Mouse (Mus musculus) MEL (cell line): ENCODE data around the gene Olfr429.

Experiments used
- BHLHE40 ChIP-seq: IDR thresholded peaks from 2 replicates; pipeline ENCODE4 v1.6.1; 2012; ENCODE audit warnings: low read depth, mild to moderate bottlenecking, inconsistent platforms, low read length, improper control_type of control experiment, borderline replicate concordance
- CTCF ChIP-seq, 3 experiments: IDR thresholded peaks in 2 of 3; conservative IDR thresholded peaks in 1 of 3; 2 replicates each; pipeline ENCODE4 v1.5.1; 2011 to 2012; ENCODE audit warnings: low read length in 3 of 3, low read depth in 2 of 3, mild to moderate bottlenecking in 2 of 3, improper control_type of control experiment in 1 of 3, inconsistent platforms in 1 of 3, mixed read lengths in 1 of 3, moderate library complexity in 1 of 3; ENCODE audit not compliant: control insufficient read depth in 1 of 3, insufficient read depth in 1 of 3, poor library complexity in 1 of 3, severe bottlenecking in 1 of 3
- ELF1 ChIP-seq: IDR thresholded peaks from 2 replicates; pipeline ENCODE4 v1.6.1; 2014; ENCODE audit warnings: low read depth, mild to moderate bottlenecking, inconsistent platforms, low read length, improper control_type of control experiment, moderate library complexity
- EP300 ChIP-seq, 2 experiments: IDR thresholded peaks; 2 replicates each; pipeline ENCODE4 v1.6.1; 2011; ENCODE audit warnings: improper control_type of control experiment in 2 of 2, low read length in 2 of 2, low read depth in 1 of 2, mild to moderate bottlenecking in 1 of 2
- GATA1 ChIP-seq: IDR thresholded peaks from 2 replicates; pipeline ENCODE4 v1.6.1; 2011; ENCODE audit warnings: low read depth, low read length, improper control_type of control experiment
- HCFC1 ChIP-seq: IDR thresholded peaks from 2 replicates; pipeline ENCODE4 v1.6.1; 2012; ENCODE audit warnings: low read depth, mild to moderate bottlenecking, inconsistent platforms, low read length, improper control_type of control experiment, moderate library complexity
- MAFK ChIP-seq: IDR thresholded peaks from 2 replicates; pipeline ENCODE4 v1.6.1; 2011; ENCODE audit warnings: low read depth, mild to moderate bottlenecking, low read length, improper control_type of control experiment, borderline replicate concordance
- MAX ChIP-seq: IDR thresholded peaks from 2 replicates; pipeline ENCODE4 v1.6.1; 2011; ENCODE audit warnings: low read length, improper control_type of control experiment
- USF2 ChIP-seq, 2 experiments: IDR thresholded peaks; 2 replicates each; pipeline ENCODE4 v1.6.1; 2011 to 2012; ENCODE audit warnings: improper control_type of control experiment in 2 of 2, low read length in 2 of 2, borderline replicate concordance in 1 of 2, inconsistent platforms in 1 of 2, low read depth in 1 of 2, mild to moderate bottlenecking in 1 of 2; ENCODE audit not compliant: insufficient read depth in 1 of 2
- ZC3H11A ChIP-seq: IDR thresholded peaks from 2 replicates; pipeline ENCODE4 v1.6.1; 2012; ENCODE audit warnings: low read depth, mild to moderate bottlenecking, inconsistent platforms, low read length, improper control_type of control experiment

DNA sequence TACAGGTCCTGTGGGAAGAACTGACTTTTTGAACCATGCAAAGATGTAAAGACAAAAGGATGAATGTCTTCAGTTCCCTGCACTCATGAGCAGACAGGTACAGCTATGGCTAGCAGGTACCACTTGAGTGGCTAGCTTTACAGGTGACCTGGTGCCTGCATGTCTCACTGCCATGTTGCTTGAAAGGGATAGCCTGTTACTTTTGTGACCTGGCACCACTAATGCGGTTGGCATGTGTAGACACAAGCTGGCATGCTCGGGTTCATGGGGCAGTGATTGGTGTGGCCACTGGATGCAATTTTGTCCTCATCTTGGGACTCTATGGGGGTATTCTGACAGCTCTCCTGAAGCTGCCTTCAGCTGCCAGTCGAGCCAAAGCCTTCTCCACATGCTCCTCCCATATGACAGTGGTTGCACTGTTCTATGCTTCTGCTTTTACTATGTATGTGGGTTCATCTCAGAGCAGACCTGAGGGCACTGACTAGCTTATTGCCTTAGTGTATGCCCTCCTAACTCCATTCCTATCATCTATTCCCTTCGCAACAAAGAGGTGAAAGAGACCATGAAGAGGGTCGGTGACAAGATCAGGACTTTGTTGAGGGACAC lies 32.1 kb upstream of the Olfr429 start:
- TF ChIP-seq USF2 (IDR thresholded peaks at IDR 0.05; ENCODE audit: borderline replicate concordance in 1 of 2, insufficient read depth in 1 of 2, low read depth in 1 of 2, low read length in 2 of 2) (no peak), GATA1 (no peak), MAX (no peak), HCFC1 (no peak), EP300 (IDR thresholded peaks at IDR 0.05; ENCODE audit: low read depth in 1 of 2, low read length in 2 of 2) (no peak), CTCF (IDR thresholded peaks at IDR 0.05 in 2 of 3, conservative IDR thresholded peaks at IDR 0.05 in 1 of 3; ENCODE audit: control insufficient read depth in 1 of 3, insufficient read depth in 1 of 3, low read depth in 2 of 3, low read length in 3 of 3, poor library complexity in 1 of 3, severe bottlenecking in 1 of 3) (no peak), ELF1 (no peak), MAFK (no peak), ZC3H11A (no peak), BHLHE40 (no peak)
